Mouse (Mus musculus) testis, postnatal 14 days (tissue): ENCODE data around the gene Tex48.

ENCODE experiments used
- DNase-seq: peaks from one replicate; pipeline ENCODE4 v3.0.0; 2021; ENCODE audit warnings: low spot score

Gene Tex48

DNA sequence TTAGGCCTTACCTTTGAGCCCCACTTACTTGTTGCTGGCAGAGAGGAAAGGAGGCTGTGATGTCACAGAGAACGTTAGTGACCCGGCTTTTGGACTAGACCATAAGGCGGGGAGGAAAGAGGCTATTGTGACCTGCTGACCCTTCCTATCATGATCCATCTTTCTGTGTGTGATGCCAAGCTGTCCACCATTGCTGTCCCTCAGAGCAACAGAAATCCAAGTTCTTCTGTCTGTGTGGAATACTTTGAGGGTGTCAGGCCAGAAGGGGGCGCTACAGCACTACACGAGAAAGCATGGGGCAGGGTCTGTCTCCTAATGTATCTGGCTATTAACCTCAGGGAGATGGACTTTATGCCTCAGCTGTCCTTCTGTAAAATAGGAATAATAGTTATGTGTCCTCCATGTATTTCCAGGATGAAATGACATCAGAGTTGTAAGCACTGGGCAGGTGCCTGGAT, at the start of gene Tex48:
TSS of gene Tex48 (minus strand) at position 51 of the 458 bp plus-strand sequence.
- DNase-seq, result no peak

DNA sequence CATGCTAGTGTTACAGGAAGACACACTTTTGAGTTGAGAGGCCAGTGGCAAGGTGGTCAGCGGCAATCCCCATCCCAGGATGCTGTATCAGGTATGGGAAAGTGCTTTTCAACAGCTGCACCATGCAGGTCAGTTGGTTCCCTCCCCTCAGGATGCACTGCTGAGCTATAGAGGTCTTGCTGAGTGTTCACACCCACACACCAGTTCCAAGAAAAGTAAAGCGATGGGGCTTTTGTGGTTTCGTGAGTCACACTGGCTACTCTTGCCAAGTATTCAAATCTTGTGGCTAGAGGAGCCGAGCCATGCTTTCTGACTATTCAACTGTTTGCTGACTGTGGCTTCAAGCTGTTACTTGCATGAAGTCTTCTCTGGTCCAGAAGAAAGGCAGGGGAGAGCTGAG, 46.0 kb upstream of the Tex48 start:
- DNase-seq, result no peak

DNA sequence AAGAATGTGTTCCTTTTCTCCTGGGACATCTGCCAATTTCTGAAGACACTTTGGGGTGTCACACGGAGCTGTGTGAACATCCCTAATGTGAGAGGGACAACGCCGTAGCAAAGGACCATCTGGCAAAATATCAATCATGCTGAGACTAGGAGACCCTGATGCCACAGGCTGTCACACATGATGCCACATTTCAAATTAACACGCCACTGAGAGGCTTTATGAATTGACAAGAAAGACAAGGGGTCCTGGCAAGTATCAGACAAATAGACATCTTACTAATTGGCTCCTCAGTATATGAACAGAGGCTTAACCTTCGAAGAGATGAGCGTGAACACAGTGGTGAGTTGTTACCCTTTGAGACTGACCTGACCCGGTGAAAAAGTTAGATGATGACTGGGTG, 43.5 kb upstream of the Tex48 start:
- no peak for DNase-seq

DNA sequence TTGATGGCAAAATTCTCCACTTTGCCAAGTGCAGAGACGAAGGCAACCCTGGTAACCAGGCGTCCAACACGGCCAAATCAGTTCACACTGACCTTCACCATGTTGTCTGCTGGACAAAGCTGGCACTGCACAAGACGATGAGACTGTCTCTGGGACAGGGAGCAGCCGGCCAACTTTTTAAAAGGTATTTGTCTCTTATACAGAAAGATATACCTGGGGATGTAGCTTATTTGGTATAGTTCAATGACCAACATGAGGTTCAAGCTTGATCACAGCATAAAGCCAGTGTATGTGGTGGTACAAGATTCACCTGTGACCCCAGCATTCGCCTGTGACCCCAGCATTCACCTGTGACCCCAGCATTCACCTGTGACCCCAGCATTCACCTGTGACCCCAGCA, 41.1 kb upstream of the Tex48 start, which contains the start of gene Gm11214:
TSS of gene Gm11214 (minus strand) at position 101 of the 400 bp plus-strand sequence.
- no peak for DNase-seq

DNA sequence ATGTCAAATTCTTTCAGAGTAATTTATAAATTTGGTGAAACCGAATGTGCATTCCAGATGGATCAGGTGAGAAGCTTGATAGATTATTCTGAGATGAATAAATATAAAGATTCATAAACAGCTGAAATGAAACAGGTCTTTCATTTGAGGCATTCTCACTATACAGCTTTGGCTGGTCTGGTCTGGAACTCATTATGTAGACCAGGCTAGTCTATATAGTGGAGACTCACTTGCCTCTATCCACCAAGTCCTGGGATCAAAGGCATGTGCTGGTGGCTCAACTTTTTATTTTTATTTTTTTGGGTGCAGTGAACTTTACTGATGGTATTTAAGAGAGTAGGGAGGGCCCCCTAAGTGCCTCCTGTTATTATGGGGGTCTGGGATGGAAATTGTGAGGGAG, 39.6 kb upstream of the Tex48 start:
- no peak for DNase-seq

DNA sequence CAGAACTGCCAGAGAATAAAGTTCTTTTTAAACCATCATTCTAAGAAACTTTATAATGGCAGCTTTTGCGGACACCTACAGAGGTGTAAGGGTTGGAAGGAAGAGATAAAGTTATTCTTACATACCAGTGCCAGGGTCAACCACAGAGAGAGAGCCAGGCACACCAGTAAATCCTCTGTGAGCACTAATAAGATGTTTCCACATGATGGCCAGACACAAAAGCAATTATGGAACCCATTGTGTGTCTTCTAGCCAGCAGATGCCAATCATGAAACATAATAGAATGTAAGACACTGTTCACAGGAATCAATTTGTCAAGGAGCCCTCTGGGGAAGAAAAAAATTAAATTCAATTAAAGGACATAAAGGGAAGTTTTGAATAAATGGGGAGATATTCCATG, 39.2 kb upstream of the Tex48 start:
- DNase-seq, result no peak

DNA sequence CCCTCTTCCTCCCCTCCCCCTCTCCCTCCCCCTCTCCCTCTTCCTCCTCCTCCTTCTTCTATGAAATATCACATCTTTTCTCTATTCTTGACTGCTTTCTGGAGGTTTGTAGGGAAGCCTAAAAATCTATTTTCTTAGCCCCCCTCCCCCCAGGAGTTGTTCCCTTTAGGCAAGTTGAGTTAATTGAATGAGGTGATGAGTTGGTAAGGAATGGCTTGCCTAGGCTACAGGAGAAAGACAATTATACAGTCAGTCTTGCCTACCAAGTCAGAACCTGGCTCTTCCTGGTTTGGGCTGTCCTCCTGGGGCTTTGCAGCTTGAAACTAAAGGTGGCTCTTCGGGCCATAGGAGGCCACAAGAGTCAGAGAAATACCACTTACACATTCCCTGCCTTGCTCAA, 37.5 kb upstream of the Tex48 start:
- no peak for DNase-seq

DNA sequence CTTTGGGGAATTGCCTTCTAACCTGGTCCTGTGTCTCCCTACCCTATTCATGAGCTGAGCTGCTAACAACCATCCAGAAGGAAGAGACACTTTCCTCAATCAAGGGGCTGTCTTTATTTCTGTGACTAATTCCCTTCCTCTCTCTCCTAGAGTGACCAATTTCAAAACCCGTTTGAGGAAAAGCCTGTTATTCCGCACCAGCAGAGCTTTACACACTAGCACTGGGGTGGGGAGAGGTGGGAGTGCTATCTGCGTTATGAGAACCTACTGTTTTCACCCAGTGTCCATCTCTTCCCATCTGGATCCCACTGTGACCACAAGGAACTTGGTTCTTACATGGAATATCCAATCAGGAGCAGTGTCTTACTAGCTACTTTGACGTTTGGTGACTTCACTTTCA, 36.9 kb upstream of the Tex48 start:
- DNase-seq, result no peak

DNA sequence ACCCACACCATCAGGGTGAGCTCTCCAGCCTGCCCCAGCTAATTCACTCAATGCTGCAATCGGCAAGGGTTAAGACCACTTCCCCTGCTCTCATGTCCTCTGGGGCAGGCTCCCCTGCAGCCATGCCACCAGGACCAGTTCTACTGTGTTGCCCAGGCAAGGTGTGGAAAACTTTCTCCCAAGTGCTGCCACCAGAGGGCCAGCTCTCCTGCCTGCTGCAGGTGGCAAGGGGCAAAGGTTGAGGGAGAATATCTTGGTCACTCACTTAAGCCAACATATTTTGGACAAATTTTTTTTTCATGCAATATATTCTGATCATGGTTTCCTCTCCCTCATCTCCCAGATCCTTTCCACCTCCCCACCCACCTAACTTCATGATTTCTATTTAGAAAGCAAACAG, 32.2 kb upstream of the Tex48 start:
- no peak for DNase-seq

DNA sequence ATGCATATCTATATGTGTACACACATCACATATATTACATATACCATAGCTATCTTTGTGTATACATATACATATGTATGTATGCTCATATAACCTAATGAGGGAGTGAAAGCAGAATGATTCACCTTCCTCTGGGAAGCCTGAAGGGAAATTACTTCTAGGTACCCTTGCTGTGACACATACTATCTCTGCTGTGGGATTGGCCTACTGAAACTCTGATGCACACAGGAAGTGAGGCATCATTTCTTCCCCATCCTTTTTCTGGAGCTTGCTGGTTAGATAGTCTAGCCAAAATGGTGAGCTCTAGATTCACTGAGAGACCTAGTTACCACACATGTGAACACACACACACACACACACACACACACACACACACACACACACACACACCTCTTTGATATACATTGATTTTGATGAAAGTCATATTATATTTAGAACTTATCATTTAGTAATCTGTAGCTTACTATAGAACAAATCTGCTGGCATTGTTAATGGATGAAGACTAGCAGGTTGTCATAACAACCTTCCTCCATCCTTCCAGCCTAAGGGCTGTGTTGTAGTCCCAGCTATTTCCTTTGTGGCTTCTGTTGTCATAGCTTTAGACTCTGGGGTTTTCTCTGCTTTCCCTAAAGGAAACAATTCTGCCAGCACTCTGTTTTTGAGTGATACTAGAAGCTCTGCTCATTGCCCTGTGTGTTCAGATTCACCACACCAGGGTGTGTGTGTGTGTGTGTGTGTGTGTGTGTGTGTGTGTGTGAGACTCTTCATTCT, 21.9 kb upstream of the Tex48 start:
- DNase-seq, result no peak

DNA sequence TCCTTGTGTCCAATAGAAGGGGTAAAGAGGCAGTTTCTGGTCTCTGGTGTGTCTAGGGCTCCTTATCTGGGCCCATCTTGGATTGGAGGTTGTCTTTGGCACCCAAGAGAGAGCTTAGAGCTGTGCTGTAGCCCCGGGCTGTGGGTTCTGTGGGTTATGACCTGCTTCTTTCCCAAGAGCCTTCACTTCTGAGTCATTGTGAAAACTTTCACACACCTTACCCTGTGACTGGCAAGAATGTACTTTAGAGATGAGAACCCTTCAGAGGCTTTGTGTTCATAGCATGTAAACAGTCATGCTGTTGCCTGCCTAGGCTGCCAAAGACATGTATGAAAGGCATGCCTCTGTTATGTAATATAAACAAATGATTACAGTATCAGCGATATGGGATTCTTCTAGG, 17.6 kb upstream of the Tex48 start:
- DNase-seq, result no peak

DNA sequence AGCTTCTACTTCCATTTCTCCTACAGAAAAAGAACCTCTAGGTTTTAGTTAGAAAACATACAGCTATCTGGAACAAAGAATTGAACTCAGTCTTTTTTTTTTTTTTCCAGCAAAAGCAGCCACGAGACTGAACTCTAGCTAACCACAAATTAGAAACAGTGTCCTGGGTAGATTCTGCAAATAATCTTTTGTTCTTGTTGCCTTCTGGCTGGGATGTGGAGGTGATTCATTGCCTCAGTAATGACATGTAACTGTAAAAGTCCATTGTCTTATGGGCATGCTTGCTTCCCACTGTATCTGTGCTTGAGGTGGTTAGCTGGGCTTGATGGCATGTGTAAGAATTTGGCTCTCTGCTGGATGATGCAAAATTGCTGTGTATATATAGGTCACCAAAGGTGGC, 16.4 kb upstream of the Tex48 start:
- no peak for DNase-seq

DNA sequence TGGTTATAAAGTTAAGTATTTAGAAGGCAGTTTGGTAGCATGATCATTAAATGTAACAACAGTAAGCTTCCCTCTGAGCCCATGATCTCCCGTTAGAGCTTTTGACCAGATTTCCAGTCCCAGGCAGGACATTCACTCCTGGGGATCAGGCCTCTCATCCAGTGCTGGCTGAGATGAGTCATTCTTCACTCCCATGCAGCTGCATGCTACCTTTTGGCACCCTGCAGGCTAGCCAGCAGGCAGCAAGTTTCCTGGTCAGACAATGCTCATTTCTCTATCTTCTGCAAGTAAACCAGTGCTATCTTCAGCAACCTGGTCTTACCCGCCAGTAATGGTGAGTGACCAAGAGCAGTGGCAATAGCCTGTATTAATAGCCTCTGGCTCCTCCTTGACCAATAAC, 11.0 kb upstream of the Tex48 start:
- DNase-seq, result no peak

DNA sequence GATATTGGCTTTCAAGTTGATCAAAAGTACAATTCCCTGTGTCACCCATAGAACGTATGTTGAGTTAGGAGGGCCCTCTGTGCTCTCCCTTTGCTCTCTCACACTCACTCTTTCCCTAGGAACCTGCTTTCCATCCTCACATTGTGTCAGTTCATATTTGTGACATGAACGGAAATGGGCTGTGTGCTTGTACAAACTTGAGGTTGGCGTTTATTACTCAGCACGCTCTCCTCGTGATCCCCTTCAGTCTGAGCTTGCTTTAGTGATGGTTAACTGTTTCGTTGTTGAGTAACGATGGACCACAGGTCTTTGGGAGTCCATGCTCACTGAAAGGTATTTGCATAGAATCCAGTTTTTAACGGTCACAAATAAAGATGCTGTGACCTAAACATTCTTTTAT, 4.9 kb upstream of the Tex48 start:
- no peak for DNase-seq

DNA sequence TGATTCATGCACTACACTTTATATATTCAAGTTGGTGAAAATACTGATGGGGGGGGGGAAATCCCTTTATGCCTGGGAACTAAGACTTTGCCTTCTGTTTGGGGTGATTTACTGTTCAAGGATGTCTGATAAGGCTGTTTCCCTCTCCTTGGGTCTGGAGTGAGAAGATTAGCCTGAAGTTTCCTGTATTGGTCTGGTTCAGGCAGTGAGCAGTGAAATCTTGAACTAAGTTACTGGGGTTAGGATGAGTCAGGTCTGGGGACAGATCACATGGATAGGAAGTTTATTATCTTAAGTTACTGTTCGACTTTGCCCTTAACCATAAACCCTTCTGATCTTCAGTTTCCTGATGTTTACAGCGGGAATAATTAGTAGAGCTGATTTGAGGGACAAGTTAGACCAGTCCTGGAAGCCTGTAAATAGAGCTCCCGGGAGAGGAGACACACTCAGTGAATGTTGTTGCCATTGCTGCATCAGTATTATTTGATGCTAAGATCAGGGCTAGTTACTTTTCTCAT, 3.4 kb upstream of the Tex48 start:
- no peak for DNase-seq

DNA sequence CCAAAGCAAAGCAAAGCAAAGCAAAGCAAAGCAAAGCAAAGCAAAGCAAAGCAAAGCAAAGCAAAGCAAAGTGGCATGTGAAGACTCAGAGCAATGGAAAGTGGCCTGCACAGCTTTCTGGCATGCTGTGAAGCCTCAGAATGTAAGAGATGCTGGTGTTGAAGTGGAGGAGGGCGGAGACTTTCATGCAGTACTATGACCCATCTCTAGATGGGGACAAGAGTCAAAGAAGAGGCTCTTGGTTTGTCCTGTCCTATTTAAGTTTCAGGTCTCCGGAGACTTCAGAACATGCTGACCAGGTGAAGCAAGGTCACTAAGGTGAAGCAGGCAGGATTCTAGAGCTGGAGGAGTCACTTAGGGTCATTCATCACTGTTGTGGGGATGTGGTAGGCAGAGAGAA, 367 bp downstream of the Tex48 start:
- DNase-seq, result no peak

DNA sequence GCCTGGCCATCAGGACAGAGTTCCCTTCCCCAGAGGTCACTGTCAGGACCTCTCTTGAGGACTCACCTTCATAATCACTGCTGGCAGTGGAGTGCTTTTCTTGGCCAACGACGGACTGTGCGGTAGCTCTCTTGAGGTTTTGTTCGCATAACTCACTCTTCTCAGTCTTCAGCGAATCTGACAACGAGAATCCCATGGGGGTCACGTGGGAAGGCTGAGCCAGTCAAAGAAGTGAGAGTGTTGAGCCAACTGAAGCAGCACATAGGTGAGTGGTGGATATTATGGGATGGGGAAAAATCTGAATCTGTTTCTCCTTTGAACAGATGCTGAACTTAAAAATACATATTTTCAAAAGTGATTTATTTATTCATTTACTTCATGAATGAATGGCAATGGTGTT, 13.8 kb downstream of the Tex48 start:
- DNase-seq, result no peak

DNA sequence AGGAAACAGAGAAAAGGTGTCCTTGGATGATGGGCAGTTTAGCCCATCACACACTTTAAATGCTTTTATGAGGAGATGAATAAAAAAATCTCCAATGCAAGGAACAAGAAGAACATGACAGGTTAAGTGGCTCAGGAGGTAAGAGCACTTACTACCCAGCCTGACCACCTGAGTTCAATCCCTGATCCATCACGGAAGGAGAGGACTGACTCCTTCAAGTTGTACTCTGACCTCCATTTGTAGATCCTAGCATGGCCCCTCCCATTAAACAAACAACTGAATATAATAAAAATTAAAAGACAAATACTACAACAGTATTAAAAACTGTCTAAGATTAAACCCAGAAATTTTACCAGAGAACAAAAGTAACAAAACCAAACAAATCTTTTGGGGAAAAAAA, 16.3 kb downstream of the Tex48 start:
- no peak for DNase-seq

DNA sequence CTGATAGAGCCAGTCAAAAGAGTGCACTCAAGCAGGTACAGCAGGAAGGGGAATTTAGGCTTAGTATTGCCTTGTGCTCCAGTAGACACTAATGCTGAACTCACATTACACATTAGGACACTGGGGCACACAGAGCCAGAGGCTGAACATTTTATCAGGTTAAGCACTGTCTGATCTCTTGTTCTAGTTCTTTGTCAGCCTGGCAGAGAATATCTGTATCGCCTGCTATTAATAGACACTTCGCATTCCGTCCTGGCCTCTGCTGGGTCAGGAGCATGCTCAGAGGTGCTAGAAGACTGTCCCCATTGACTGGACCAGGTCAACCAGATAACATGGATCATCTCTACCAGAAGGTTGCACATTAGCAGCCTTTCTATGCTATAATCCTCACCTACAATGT, 16.7 kb downstream of the Tex48 start:
- no peak for DNase-seq

DNA sequence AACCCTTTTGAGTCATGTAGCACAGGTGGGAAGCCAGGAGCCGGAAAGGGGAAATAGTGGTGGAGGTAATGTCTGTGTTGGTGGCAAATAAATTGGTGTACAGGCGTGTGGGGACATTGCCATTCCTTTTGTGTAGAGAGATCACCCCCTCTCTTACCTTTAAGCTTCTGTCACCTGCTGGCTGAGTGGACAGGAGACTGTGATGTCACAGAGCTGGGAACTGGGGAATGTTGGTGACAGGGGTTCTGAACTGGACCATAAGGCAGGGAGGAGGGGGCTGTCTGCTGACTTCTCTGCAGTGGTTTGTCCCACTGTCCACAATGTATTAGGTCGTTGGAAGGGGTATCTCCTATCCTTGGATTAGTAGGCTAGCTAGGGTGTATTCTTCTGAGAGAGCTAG, 17.3 kb downstream of the Tex48 start, which contains the start of gene Gm11213:
TSS of gene Gm11213 (minus strand) at position 317 of the 400 bp plus-strand sequence.
- no peak for DNase-seq

DNA sequence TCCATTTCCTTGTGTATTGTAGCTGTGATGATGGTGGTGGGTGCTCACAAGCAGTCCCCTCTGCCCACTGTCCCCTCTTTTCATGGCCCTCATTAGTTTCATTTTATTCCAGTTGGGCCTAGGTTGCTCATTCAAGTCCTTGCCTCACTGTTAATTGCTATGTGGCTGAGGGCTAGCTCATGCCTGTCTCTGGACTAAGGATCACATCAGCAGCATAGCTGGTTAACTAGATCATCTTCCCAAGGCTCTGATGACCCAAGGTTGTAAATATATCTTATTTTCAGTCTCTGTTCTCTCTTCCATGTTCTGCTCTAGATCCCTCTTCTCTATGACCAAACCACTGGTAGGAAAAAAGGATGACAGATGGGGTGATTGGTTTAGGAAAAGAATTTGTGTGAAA, 21.0 kb downstream of the Tex48 start:
- DNase-seq, result no peak

DNA sequence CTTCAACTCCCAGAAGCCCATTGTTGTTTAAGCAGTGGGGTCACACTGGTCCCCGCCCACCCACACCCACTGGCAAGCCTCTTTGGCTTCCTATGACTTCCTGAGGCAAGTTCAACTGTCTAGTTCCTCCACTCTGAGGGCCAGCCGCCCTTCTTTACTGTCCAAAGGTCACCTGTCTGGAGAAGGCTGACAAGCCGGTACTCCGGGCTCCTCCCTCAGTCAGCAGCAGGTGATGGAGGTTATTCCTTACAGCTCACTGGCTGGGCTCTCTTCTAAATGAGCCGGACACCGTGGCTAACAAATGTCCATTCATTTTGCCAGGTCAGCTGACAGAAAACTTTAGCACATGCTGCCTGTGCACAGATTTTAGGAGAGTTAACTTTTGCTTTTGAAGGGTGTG, 21.4 kb downstream of the Tex48 start:
- no peak for DNase-seq

DNA sequence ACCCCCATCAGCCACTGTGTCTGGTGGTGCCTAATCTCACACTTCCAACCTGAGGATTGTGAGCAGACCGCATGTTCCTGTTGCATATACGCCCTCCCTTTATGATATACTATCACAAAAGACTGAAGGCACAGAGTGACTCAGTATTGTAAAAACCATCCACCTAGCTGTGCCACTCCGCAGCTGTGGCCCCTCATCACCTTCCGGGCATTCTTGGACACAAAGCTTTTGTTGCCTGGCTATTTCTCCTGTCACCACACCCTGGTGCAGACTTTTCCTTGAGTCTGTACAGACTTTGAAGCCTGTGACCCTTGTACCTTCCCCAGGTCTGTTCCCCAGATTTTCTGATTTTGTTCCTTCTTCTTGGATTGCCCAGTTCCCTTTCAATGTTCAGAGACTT, 26.2 kb downstream of the Tex48 start:
- no peak for DNase-seq

DNA sequence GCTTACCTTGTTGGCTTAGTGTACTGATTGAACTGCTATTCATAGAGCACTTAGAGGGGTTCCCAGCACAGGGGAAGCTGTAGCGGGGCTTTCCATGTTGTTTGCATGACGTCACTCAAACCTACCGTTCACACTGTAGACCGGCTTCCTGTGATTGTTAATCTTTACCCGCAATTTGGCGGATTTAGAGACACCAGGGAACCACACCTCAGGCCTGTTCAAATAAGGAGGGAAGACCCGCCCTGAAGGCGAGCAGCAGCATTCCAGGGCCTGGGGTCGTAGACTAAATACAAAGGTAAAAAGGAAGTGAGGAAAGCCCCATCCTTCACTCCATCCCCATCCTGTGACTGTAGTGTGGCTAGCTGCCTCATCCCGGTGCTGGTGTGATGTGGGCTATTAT, 27.0 kb downstream of the Tex48 start:
- no peak for DNase-seq
